Mouse (Mus musculus) olfactory bulb, adult 2 months (tissue): ENCODE results near the gene Sipa1l3.

ENCODE experiments used
- CTCF ChIP-seq: fragments of 200-500 bp; IDR thresholded peaks from 2 replicates; pipeline ENCODE4 v1.5.1; 2012; ENCODE audit warnings: low read depth, mild to moderate bottlenecking, low read length, moderate library complexity; ENCODE audit not compliant: insufficient read depth
- POLR2A ChIP-seq: fragments of 200-500 bp; IDR thresholded peaks from 2 replicates; pipeline ENCODE4 v1.6.1; 2012; ENCODE audit warnings: mild to moderate bottlenecking, low read depth, low read length, moderate library complexity; ENCODE audit not compliant: insufficient read depth

DNA sequence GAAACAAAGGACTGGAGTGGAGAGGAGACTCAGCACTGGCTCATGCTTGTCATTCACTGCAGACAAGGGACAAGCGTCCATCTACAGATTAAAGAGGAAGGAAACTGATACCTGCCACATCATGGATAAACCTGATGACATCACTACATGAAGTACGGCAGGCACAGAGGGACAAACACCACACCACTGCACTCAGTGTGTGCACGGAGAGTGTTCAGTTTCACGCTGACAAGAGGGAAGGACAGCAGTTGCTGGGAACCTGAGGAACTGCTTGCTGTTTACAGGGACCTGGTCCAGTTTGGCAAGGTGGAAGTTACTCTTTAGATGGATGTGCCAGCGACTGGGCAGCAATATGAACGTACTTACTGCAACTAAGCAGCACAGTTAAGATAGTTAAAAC lies 62.9 kb downstream of the Sipa1l3 start:
- TF ChIP-seq CTCF (no peak), POLR2A (no peak)
